22 mouse cellular contexts compared by ENCODE assay signal in genomic region chr15:12520292-12520691, GRCm38 (mm10).
DNase-seq lines count a peak whose midpoint lies in the region; ATAC-seq and TF ChIP-seq lines count a peak whose summit lies in the region.
"Had no signal": no experiment of that assay in that cellular context is flagged by ENCODE, and none has a peak within 500 bp of the region (broad histone marks: within the 10 kb centered on the region; RNA-seq: fewer than 3 reads in every experiment).

No protein-coding gene starts in this region.

- no peak overlapping the region for H3K9ac ChIP-seq in heart, adult 2 months (ENCODE audit: low read depth, low read length)
- no peak overlapping the region for H3K9ac ChIP-seq in midbrain, embryonic 13.5 days (replicated peaks)
- H3K9ac ChIP-seq in midbrain, embryonic 15.5 days = no peak overlapping the region
- H3K9ac ChIP-seq: embryonic facial prominence, embryonic 12.5 days; hindbrain, embryonic 13.5 days; liver, embryonic 14.5 days; stomach, embryonic 15.5 days had no signal

- DNase-seq in heart, adult 11 months = peak; percentile 61
- no peak for DNase-seq in heart, adult 2 months
- DNase-seq in midbrain, embryonic 10.5 days (ENCODE audit: low spot score) = no peak
- DNase-seq in left cerebral cortex, adult 11 months (ENCODE audit: low spot score) = no peak
- DNase-seq: B cell, adult 2 months; cerebellum, adult 9-10 months; gastrocnemius, postnatal 36 days; heart, postnatal 14 days; kidney, adult 9 months; layer of hippocampus, postnatal 36 days; right cerebral cortex, postnatal 25 days; thymus, adult 18-20 months; thymus, postnatal 4 days had no signal

- TF ChIP-seq POLR2A in heart, adult 2 months (IDR thresholded peaks at IDR 0.05; ENCODE audit: insufficient read depth, low read depth, low read length) = no peak

- no peak overlapping the region for H3K4me2 ChIP-seq in midbrain, embryonic 13.5 days (replicated peaks)
- H3K4me2 ChIP-seq in midbrain, embryonic 15.5 days = no peak overlapping the region
- H3K4me2 ChIP-seq: embryonic facial prominence, embryonic 12.5 days; heart, embryonic 11.5 days; hindbrain, embryonic 13.5 days; stomach, embryonic 15.5 days had no signal

- intact Hi-C loops in heart, adult 2 months (cut with DNase I) = no loop called here

- 57% methylated on average over 9 of the region's 9 CpGs for WGBS in heart, adult 2 months
- WGBS in midbrain, embryonic 13.5 days = 68% methylated on average over 9 of the region's 9 CpGs
- WGBS in midbrain, embryonic 10.5 days = 90% methylated on average over 9 of the region's 9 CpGs
- WGBS in midbrain, embryonic 15.5 days = 52% methylated on average over 9 of the region's 9 CpGs

- no peak overlapping the region for H3K4me3 ChIP-seq in heart, adult 2 months
- no peak overlapping the region for H3K4me3 ChIP-seq in midbrain, embryonic 13.5 days (replicated peaks)
- H3K4me3 ChIP-seq in midbrain, embryonic 10.5 days = no peak overlapping the region
- H3K4me3 ChIP-seq in midbrain, embryonic 15.5 days = no peak overlapping the region
- H3K4me3 ChIP-seq: embryonic facial prominence, embryonic 12.5 days; hindbrain, embryonic 13.5 days; stomach, embryonic 15.5 days had no signal

- ATAC-seq in midbrain, embryonic 13.5 days = 0 out of 2 replicates have a peak, but pooled peaks have one; percentile 38
- peak; percentile 51 for ATAC-seq in midbrain, embryonic 15.5 days (replicated peaks)
- ATAC-seq in erythroblast, adult 5-6 weeks (replicated peaks; ENCODE audit: low FRiP score, poor library complexity, severe bottlenecking) = no peak
- ATAC-seq: lung, postnatal 0 days had no signal

- H3K36me3 ChIP-seq in heart, adult 2 months (ENCODE audit: control insufficient read depth, insufficient read depth, low read length) = peaks cover 5% of the 10 kb centered on the region
- H3K36me3 ChIP-seq in midbrain, embryonic 13.5 days = no peaks in the 10 kb centered on the region
- H3K36me3 ChIP-seq in midbrain, embryonic 10.5 days = 0 out of 2 replicates have a peak, but pooled peaks cover 2% of the 10 kb centered on the region
- no peaks in the 10 kb centered on the region for H3K36me3 ChIP-seq in midbrain, embryonic 15.5 days (replicated peaks)
- H3K36me3 ChIP-seq: embryonic facial prominence, embryonic 12.5 days; hindbrain, embryonic 13.5 days; stomach, embryonic 15.5 days had no signal

- no peaks in the 10 kb centered on the region for H3K27me3 ChIP-seq in heart, adult 2 months (ENCODE audit: control insufficient read depth, insufficient read depth, low read length)
- H3K27me3 ChIP-seq in midbrain, embryonic 13.5 days = no peaks in the 10 kb centered on the region
- H3K27me3 ChIP-seq in midbrain, embryonic 10.5 days (ENCODE audit: low read depth, poor library complexity, severe bottlenecking) = no peaks in the 10 kb centered on the region
- no peaks in the 10 kb centered on the region for H3K27me3 ChIP-seq in midbrain, embryonic 15.5 days (replicated peaks)
- H3K27me3 ChIP-seq: embryonic facial prominence, embryonic 12.5 days; hindbrain, embryonic 13.5 days; stomach, embryonic 15.5 days had no signal

- no peak overlapping the region for H3K27ac ChIP-seq in heart, adult 2 months
- H3K27ac ChIP-seq in midbrain, embryonic 13.5 days = no peak overlapping the region
- H3K27ac ChIP-seq in midbrain, embryonic 10.5 days (replicated peaks) = no peak overlapping the region
- 0 out of 2 replicates have a peak overlapping the region, but pooled peaks have one; percentile 1 for H3K27ac ChIP-seq in midbrain, embryonic 15.5 days
- H3K27ac ChIP-seq: embryonic facial prominence, embryonic 12.5 days; hindbrain, embryonic 13.5 days; liver, embryonic 14.5 days; stomach, embryonic 15.5 days had no signal

- H3K9me3 ChIP-seq in midbrain, embryonic 13.5 days = no peaks in the 10 kb centered on the region
- H3K9me3 ChIP-seq in midbrain, embryonic 10.5 days (replicated peaks) = no peaks in the 10 kb centered on the region
- no peaks in the 10 kb centered on the region for H3K9me3 ChIP-seq in midbrain, embryonic 15.5 days
- H3K9me3 ChIP-seq: embryonic facial prominence, embryonic 12.5 days; hindbrain, embryonic 13.5 days; stomach, embryonic 15.5 days had no signal

- peaks cover 14% of the 10 kb centered on the region for H3K4me1 ChIP-seq in heart, adult 2 months (ENCODE audit: control insufficient read depth, insufficient read depth, low read length)
- peaks cover 25% of the 10 kb centered on the region for H3K4me1 ChIP-seq in midbrain, embryonic 13.5 days (replicated peaks)
- H3K4me1 ChIP-seq in midbrain, embryonic 10.5 days = peaks cover 21% of the 10 kb centered on the region
- H3K4me1 ChIP-seq in midbrain, embryonic 15.5 days = peaks cover 13% of the 10 kb centered on the region

- TF ChIP-seq CTCF in heart, adult 2 months (IDR thresholded peaks at IDR 0.05) = no peak

- peaks cover 2% of the 10 kb centered on the region for H3K79me2 ChIP-seq in heart, adult 2 months (replicated peaks; ENCODE audit: control insufficient read depth, insufficient read depth, low read length)

- TF ChIP-seq EP300 in heart, adult 2 months (IDR thresholded peaks at IDR 0.05; ENCODE audit: insufficient read depth, low read depth, low read length) = no peak
